Mouse (Mus musculus) intestine, embryonic 16.5 days (tissue): Measurements from ENCODE around the gene Mslnl. TPM values are rescaled to one million over a fixed set of nuclear protein-coding genes. Genes with fewer than 3 reads are reported as not detected.

ENCODE experiments used
- ATAC-seq: fragments of 200-750 bp; cut with Nextera tagmentation; 2 replicates; pipeline ENCODE4 v1.8.0; 2017; ENCODE audit warnings: moderate TSS enrichment, moderate library complexity
- H3K27ac ChIP-seq: fragments of 300-500 bp; sonication (generic); 2 replicates; pipeline ENCODE4 v1.5.1; 2014; ENCODE audit warnings: mild to moderate bottlenecking, low read length
- H3K27me3 ChIP-seq: fragments of 300-500 bp; sonication (generic); replicated peaks from 2 replicates; pipeline ENCODE4 v1.6.1; 2014; ENCODE audit warnings: low read length, control low read depth, mixed read lengths; ENCODE audit not compliant: control insufficient read depth, insufficient read depth
- H3K36me3 ChIP-seq: fragments of 300-500 bp; sonication (generic); 2 replicates; pipeline ENCODE4 v1.6.1; 2014; ENCODE audit warnings: low read length, control low read depth; ENCODE audit not compliant: control insufficient read depth, insufficient read depth
- H3K4me1 ChIP-seq: fragments of 300-500 bp; sonication (generic); 2 replicates; pipeline ENCODE4 v1.6.1; 2014; ENCODE audit warnings: low read length, control low read depth, mixed read lengths; ENCODE audit not compliant: control insufficient read depth, insufficient read depth
- H3K4me2 ChIP-seq: fragments of 300-500 bp; sonication (generic); 2 replicates; pipeline ENCODE4 v1.6.1; 2014; ENCODE audit warnings: low read depth, low read length, control low read depth
- H3K4me3 ChIP-seq: fragments of 300-500 bp; sonication (generic); 2 replicates; pipeline ENCODE4 v1.5.1; 2014; ENCODE audit warnings: mild to moderate bottlenecking, low read length
- H3K9ac ChIP-seq: fragments of 300-500 bp; sonication (generic); 2 replicates; pipeline ENCODE4 v1.6.1; 2014; ENCODE audit warnings: low read depth, low read length
- H3K9me3 ChIP-seq: fragments of 300-500 bp; sonication (generic); 2 replicates; pipeline ENCODE4 v1.6.1; 2016; ENCODE audit warnings: low read length, control low read depth; ENCODE audit not compliant: control insufficient read depth
- WGBS: fragments of 180-500 bp; shearing (Covaris S2); extraction: QIAGEN DNeasy Blood & Tissue Kit; methylation state at CpG from one replicate; pipeline ENCODE4 v1.1.7; 2014; 5-methylcytosine and 5-hydroxymethylcytosine counted together
- polyA plus RNA-seq: library from polyadenylated mRNA; unstranded; fragments of >200 nt; fragmentation: Nextera tagmentation; extraction: Ambion mirVana; gene quantifications from 2 replicates; pipeline ENCODE4 v1.2.1, GENCODE M21; 2015

Mslnl gene
- polyA plus RNA-seq, 1 experiment from 2014 or later = 0.05 TPM

- no peaks in the 10 kb centered on the region for H3K9me3 ChIP-seq
- 2% methylated on average over 45 of the region's 45 CpGs for WGBS
- H3K27ac ChIP-seq = no peak within 1 kb of the TSS
- ATAC-seq = peak; percentile 66
- peak within 1 kb of the TSS; percentile 47 for H3K4me3 ChIP-seq
- H3K4me2 ChIP-seq = peak within 1 kb of the TSS; percentile 81
- H3K27me3 ChIP-seq = peaks cover 21% of the 10 kb centered on the region
- H3K9ac ChIP-seq = peak within 1 kb of the TSS; percentile 44
- peaks cover 13% of the 10 kb centered on the region for H3K4me1 ChIP-seq
- peaks cover 3% of the 10 kb centered on the region; the same call in 1 of the 2 replicates for H3K36me3 ChIP-seq
Measured at GRCm38 (mm10) chr17:25716711-25717637, 18.9 kb upstream of the Mslnl start, which contains the start of gene Gng13. TSS of gene Gng13 (plus strand) at chr17:25717171.

DNA sequence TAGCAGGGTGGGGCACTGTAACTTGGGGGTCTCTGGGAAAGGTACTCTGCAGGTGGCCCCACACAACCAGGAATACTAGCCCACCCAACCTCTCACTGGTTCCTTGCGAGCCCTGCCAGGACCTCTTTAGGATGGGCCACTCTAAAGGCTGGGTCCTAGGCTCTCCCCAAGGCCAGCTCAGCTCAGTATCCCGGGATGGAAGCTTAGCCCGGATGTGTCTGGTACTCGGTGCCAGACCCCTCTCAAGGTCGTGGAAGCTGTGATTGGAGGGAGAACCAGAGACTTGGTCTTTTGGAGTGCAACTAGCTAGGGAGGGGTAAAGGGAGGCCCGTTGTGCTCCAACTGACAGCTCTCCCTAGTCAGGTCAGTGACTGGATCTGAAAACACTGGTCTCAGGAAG, 18.2 kb upstream of the Mslnl start:
- peak overlapping the region; percentile 47 for H3K4me3 ChIP-seq
- H3K4me1 ChIP-seq = peaks cover 13% of the 10 kb centered on the region
- no peak overlapping the region for H3K27ac ChIP-seq
- H3K27me3 ChIP-seq = peaks cover 21% of the 10 kb centered on the region
- peak overlapping the region; percentile 44 for H3K9ac ChIP-seq
- H3K9me3 ChIP-seq = no peaks in the 10 kb centered on the region
- peaks cover 5% of the 10 kb centered on the region; the same call in 1 of the 2 replicates for H3K36me3 ChIP-seq
- no peak for ATAC-seq
- peak overlapping the region; percentile 81 for H3K4me2 ChIP-seq
- 13% methylated on average over 6 of the region's 6 CpGs for WGBS

DNA sequence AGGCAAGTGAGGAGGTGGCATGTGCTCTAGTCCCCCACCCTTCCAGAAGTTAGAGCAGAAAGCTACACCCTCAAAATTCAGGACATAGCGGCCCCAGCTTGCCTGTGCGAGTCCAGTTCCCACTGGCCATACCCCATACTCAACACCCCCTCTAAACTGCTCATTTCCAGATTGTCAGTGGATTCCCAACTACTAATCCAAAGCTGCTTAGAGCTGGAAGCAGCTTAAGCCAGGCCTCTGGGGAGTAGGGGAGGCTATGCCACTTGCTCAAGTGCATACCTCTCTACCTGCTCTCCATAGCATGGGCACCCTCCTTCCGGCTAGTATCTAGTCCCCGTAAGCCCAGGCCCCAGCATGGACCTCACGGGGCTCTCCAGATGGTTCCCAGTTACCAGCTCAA, 14.4 kb upstream of the Mslnl start:
- WGBS = 96% methylated on average over 5 of the region's 5 CpGs
- H3K36me3 ChIP-seq = peaks cover 13% of the 10 kb centered on the region

GRCm38 (mm10) chr17:25723470-25723869, 12.4 kb upstream of the Mslnl start:
- no peaks in the 10 kb centered on the region for H3K9me3 ChIP-seq
- no peak overlapping the region for H3K4me3 ChIP-seq
- H3K4me2 ChIP-seq = no peak overlapping the region
- H3K27ac ChIP-seq = no peak overlapping the region
- H3K27me3 ChIP-seq = no peaks in the 10 kb centered on the region
- WGBS = 94% methylated on average over 19 of the region's 19 CpGs
- H3K36me3 ChIP-seq = peaks cover 13% of the 10 kb centered on the region
- no peak for ATAC-seq
- H3K9ac ChIP-seq = no peak overlapping the region
- peaks cover 17% of the 10 kb centered on the region for H3K4me1 ChIP-seq

More for the DNA sequence above, 14.4 kb upstream of the Mslnl start:
- ATAC-seq = no peak
- H3K9ac ChIP-seq = no peak overlapping the region
- no peak overlapping the region for H3K4me3 ChIP-seq
- H3K27me3 ChIP-seq = peaks cover 18% of the 10 kb centered on the region
- peaks cover 20% of the 10 kb centered on the region for H3K4me1 ChIP-seq
- no peaks in the 10 kb centered on the region for H3K9me3 ChIP-seq
- no peak overlapping the region for H3K4me2 ChIP-seq
- no peak overlapping the region for H3K27ac ChIP-seq

GRCm38 (mm10) chr17:25723919-25724318, 11.9 kb upstream of the Mslnl start:
- H3K27ac ChIP-seq = no peak overlapping the region
- no peaks in the 10 kb centered on the region for H3K9me3 ChIP-seq
- H3K9ac ChIP-seq = no peak overlapping the region
- no peak overlapping the region for H3K4me3 ChIP-seq
- H3K36me3 ChIP-seq = peaks cover 13% of the 10 kb centered on the region
- ATAC-seq = no peak
- H3K4me2 ChIP-seq = no peak overlapping the region
- WGBS = 79% methylated on average over 7 of the region's 7 CpGs
- peaks cover 21% of the 10 kb centered on the region for H3K4me1 ChIP-seq
- H3K27me3 ChIP-seq = no peaks in the 10 kb centered on the region

- Histone ChIP-seq H3K27ac (no peak overlapping the region), H3K9ac (no peak overlapping the region), H3K4me3 (no peak overlapping the region), H3K4me1 (peaks cover 21% of the 10 kb centered on the region), H3K36me3 (peaks cover 12% of the 10 kb centered on the region), H3K4me2 (no peak overlapping the region), H3K27me3 (no peaks in the 10 kb centered on the region), H3K9me3 (no peaks in the 10 kb centered on the region)
- WGBS = 85% methylated on average over 6 of the region's 6 CpGs
- ATAC-seq = no peak
Measured at GRCm38 (mm10) chr17:25725264-25725663, 10.6 kb upstream of the Mslnl start.

DNA sequence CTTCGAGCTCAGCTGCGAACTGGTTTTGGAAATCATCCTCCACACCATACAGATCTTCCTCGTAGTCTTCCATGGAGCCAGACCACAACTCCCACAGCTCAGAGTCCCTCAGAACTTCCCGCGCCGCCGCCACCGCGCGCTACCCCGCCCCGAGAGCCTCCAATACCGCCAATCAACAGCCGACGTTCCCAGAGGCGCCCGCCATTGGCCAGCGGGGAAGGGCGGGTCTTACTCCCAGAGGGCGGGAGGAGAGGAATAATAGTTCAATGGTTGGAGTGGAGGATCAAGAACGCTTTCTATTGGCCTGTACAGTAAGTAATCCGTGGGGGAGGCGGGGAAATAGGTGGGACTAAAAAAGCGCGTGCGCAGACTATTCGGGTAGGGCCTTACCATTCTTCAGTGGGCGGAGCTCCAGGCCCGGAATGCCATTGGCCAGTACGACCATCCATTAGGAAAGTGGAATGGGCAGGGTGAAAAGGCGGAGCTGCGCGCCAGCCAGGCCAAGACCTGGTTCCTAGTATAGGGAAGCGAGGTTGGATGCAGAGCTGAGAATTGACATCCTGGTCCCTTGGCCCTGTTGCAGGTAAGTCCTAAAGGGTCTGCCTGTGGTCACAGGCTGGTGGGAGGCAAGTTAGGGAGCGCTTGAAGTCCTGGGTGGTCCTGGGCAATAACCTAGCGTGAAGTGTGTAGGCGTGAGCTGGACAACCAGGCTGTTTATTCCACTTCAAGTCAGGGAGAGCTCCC, 8.4 kb upstream of the Mslnl start, which contains the start of the genes Chtf18 and Rpusd1:
Chtf18 (minus strand) TSS at position 155 of the 744 bp plus-strand sequence.
Rpusd1 (plus strand) TSS at position 406 of the 744 bp plus-strand sequence.
- peak; percentile 99 for ATAC-seq
- peak within 1 kb of the TSS; percentile 75 for H3K4me3 ChIP-seq
- peak within 1 kb of the TSS; percentile 51; the same call in 1 of the 2 replicates for H3K27ac ChIP-seq

GRCm38 (mm10) chr17:25728009-25728270, 7.9 kb upstream of the Mslnl start:
- H3K36me3 ChIP-seq = peaks cover 9% of the 10 kb centered on the region
- peaks cover 25% of the 10 kb centered on the region for H3K4me1 ChIP-seq
- peak overlapping the region; percentile 85 for H3K9ac ChIP-seq
- H3K27ac ChIP-seq = peak overlapping the region; percentile 51; the same call in 1 of the 2 replicates
- H3K4me3 ChIP-seq = peak overlapping the region; percentile 75
- no peaks in the 10 kb centered on the region for H3K27me3 ChIP-seq
- WGBS = 19% methylated on average over 4 of the region's 4 CpGs
- H3K9me3 ChIP-seq = no peaks in the 10 kb centered on the region
- H3K4me2 ChIP-seq = peak overlapping the region; percentile 96
- ATAC-seq = peak; percentile 1; the same call in 1 of the 2 replicates

More for the DNA sequence above, 8.4 kb upstream of the Mslnl start, which contains the start of the genes Chtf18 and Rpusd1:
- Histone ChIP-seq H3K9me3 (no peaks in the 10 kb centered on the region), H3K9ac (peak within 1 kb of the TSS; percentile 85), H3K27me3 (no peaks in the 10 kb centered on the region), H3K4me2 (peak within 1 kb of the TSS; percentile 96), H3K4me1 (peaks cover 22% of the 10 kb centered on the region), H3K36me3 (peaks cover 13% of the 10 kb centered on the region)
- under 1% methylated on average over 37 of the region's 37 CpGs for WGBS

- Histone ChIP-seq H3K9ac (no peak overlapping the region), H3K9me3 (no peaks in the 10 kb centered on the region), H3K4me1 (peaks cover 14% of the 10 kb centered on the region), H3K27me3 (no peaks in the 10 kb centered on the region), H3K27ac (no peak overlapping the region), H3K36me3 (0 out of 2 replicates have a peak, but pooled peaks cover 4% of the 10 kb centered on the region), H3K4me3 (no peak overlapping the region), H3K4me2 (no peak overlapping the region)
- WGBS = 18% methylated on average over 2 of the region's 2 CpGs
- no peak for ATAC-seq
Measured at GRCm38 (mm10) chr17:25732082-25732481, 3.8 kb upstream of the Mslnl start.
